Mouse (Mus musculus): Measurements from ENCODE around the gene Ralgds. TPM values are rescaled to one million over a fixed set of nuclear protein-coding genes. Genes with fewer than 3 reads are reported as not detected.

The Ralgds gene
- polyA plus RNA-seq, 1 experiment = 24.2 TPM

- Histone ChIP-seq H3K79me2 (ENCODE audit: control insufficient read depth, insufficient read depth) (no peaks in the 10 kb centered on the region), H3K4me2 (ENCODE audit: low read depth) (no peak overlapping the region), H3ac (ENCODE audit: control insufficient read depth, insufficient read length) (no peak overlapping the region), H3K36me3 (ENCODE audit: control insufficient read depth, insufficient read depth) (no peaks in the 10 kb centered on the region), H3K4me3 (no peak overlapping the region), H3K27me3 (ENCODE audit: control insufficient read depth, insufficient read depth, insufficient read length) (no peaks in the 10 kb centered on the region)
- TF ChIP-seq SRF (IDR thresholded peaks at IDR 0.05; ENCODE audit: control insufficient read depth, insufficient read length, low read depth) (no peak), REST (IDR thresholded peaks at IDR 0.05; ENCODE audit: insufficient read depth, insufficient read length) (no peak), MYOD1 (IDR thresholded peaks at IDR 0.05; ENCODE audit: control insufficient read depth in 1 of 3, insufficient read length in 2 of 3, low read depth in 2 of 3) (no peak), TCF3 (IDR thresholded peaks at IDR 0.05; ENCODE audit: insufficient read length, low read depth) (no peak), MAX (IDR thresholded peaks at IDR 0.05; ENCODE audit: low read depth) (no peak), CEBPB (IDR thresholded peaks at IDR 0.05; ENCODE audit: insufficient read depth, poor library complexity, severe bottlenecking) (no peak), POLR2A (IDR thresholded peaks at IDR 0.05; ENCODE audit: insufficient read length, low read depth) (no peak), TCF12 (IDR thresholded peaks at IDR 0.05; ENCODE audit: insufficient read depth, poor library complexity, severe bottlenecking) (no peak), USF1 (IDR thresholded peaks at IDR 0.05; ENCODE audit: low read depth) (no peak), E2F4 (IDR thresholded peaks at IDR 0.05; ENCODE audit: insufficient read depth) (no peak), MYOG (IDR thresholded peaks at IDR 0.05; ENCODE audit: control insufficient read depth in 1 of 3, insufficient read depth in 1 of 3, insufficient read length in 2 of 3, low read depth in 2 of 3) (no peak), POLR2AphosphoS2 (IDR thresholded peaks at IDR 0.05; ENCODE audit: insufficient read length, low read depth) (no peak)
These were observed 15.4 kb downstream of the Ralgds start for GRCm38 (mm10) chr2:28528354-28528730.

- H3K36me3 ChIP-seq (ENCODE audit: control insufficient read depth, insufficient read depth) = no peaks in the 10 kb centered on the region
- H3K27me3 ChIP-seq (ENCODE audit: control insufficient read depth, insufficient read depth, insufficient read length) = no peaks in the 10 kb centered on the region
- no peak overlapping the region for H3ac ChIP-seq (ENCODE audit: control insufficient read depth, insufficient read length)
- TF ChIP-seq CEBPB (IDR thresholded peaks at IDR 0.05; ENCODE audit: insufficient read depth, poor library complexity, severe bottlenecking) (no peak), E2F4 (IDR thresholded peaks at IDR 0.05; ENCODE audit: insufficient read depth) (no peak)
- no peak overlapping the region for H3K4me3 ChIP-seq
- H3K79me2 ChIP-seq (ENCODE audit: control insufficient read depth, insufficient read depth) = no peaks in the 10 kb centered on the region
- H3K4me2 ChIP-seq (ENCODE audit: low read depth) = no peak overlapping the region
These were observed 16.9 kb downstream of the Ralgds start for GRCm38 (mm10) chr2:28529856-28530255.

GRCm38 (mm10) chr2:28530311-28530710, 17.4 kb downstream of the Ralgds start:
- no peak overlapping the region for H3K4me2 ChIP-seq (ENCODE audit: low read depth)
- H3K79me2 ChIP-seq (ENCODE audit: control insufficient read depth, insufficient read depth) = no peaks in the 10 kb centered on the region
- H3K4me3 ChIP-seq = no peak overlapping the region
- H3K27me3 ChIP-seq (ENCODE audit: control insufficient read depth, insufficient read depth, insufficient read length) = no peaks in the 10 kb centered on the region
- H3ac ChIP-seq (ENCODE audit: control insufficient read depth, insufficient read length) = no peak overlapping the region
- TF ChIP-seq SRF (IDR thresholded peaks at IDR 0.05; ENCODE audit: control insufficient read depth, insufficient read length, low read depth) (no peak), MAX (IDR thresholded peaks at IDR 0.05; ENCODE audit: low read depth) (no peak)
- no peaks in the 10 kb centered on the region for H3K36me3 ChIP-seq (ENCODE audit: control insufficient read depth, insufficient read depth)

- peak overlapping the region; percentile 31 for H3K4me3 ChIP-seq
- H3K27me3 ChIP-seq (ENCODE audit: control insufficient read depth, insufficient read depth, insufficient read length) = no peaks in the 10 kb centered on the region
- no peaks in the 10 kb centered on the region for H3K79me2 ChIP-seq (ENCODE audit: control insufficient read depth, insufficient read depth)
- H3K4me2 ChIP-seq (ENCODE audit: low read depth) = peak overlapping the region; percentile 98
- no peaks in the 10 kb centered on the region for H3K36me3 ChIP-seq (ENCODE audit: control insufficient read depth, insufficient read depth)
- no peak for TF ChIP-seq TCF12 (IDR thresholded peaks at IDR 0.05; ENCODE audit: insufficient read depth, poor library complexity, severe bottlenecking)
- no peak for TF ChIP-seq SRF (IDR thresholded peaks at IDR 0.05; ENCODE audit: control insufficient read depth, insufficient read length, low read depth)
- TF ChIP-seq MYOD1 (IDR thresholded peaks at IDR 0.05; ENCODE audit: control insufficient read depth in 1 of 3, insufficient read length in 2 of 3, low read depth in 2 of 3) = peak in 2 of 3 experiments; percentile 53 to 76
- TF ChIP-seq POLR2A (IDR thresholded peaks at IDR 0.05; ENCODE audit: insufficient read length, low read depth) = peak; percentile 93
- no peak for TF ChIP-seq E2F4 (IDR thresholded peaks at IDR 0.05; ENCODE audit: insufficient read depth)
- TF ChIP-seq REST (IDR thresholded peaks at IDR 0.05; ENCODE audit: insufficient read depth, insufficient read length) = no peak
- TF ChIP-seq MYOG (IDR thresholded peaks at IDR 0.05; ENCODE audit: control insufficient read depth in 1 of 3, insufficient read depth in 1 of 3, insufficient read length in 2 of 3, low read depth in 2 of 3) = peak in 2 of 3 experiments; percentile 53 to 64
- no peak for TF ChIP-seq USF1 (IDR thresholded peaks at IDR 0.05; ENCODE audit: low read depth)
- TF ChIP-seq TCF3 (IDR thresholded peaks at IDR 0.05; ENCODE audit: insufficient read length, low read depth) = no peak
- TF ChIP-seq CEBPB (IDR thresholded peaks at IDR 0.05; ENCODE audit: insufficient read depth, poor library complexity, severe bottlenecking) = no peak
- peak; percentile 86 for TF ChIP-seq POLR2AphosphoS2 (IDR thresholded peaks at IDR 0.05; ENCODE audit: insufficient read length, low read depth)
- TF ChIP-seq MAX (IDR thresholded peaks at IDR 0.05; ENCODE audit: low read depth) = no peak
- H3ac ChIP-seq (ENCODE audit: control insufficient read depth, insufficient read length) = peak overlapping the region; percentile 9
These were observed 20.2 kb downstream of the Ralgds start for GRCm38 (mm10) chr2:28532938-28533771.

GRCm38 (mm10) chr2:28533901-28534435, 21.0 kb downstream of the Ralgds start:
- TF ChIP-seq TCF3 (IDR thresholded peaks at IDR 0.05; ENCODE audit: insufficient read length, low read depth) (no peak), SRF (IDR thresholded peaks at IDR 0.05; ENCODE audit: control insufficient read depth, insufficient read length, low read depth) (no peak), CEBPB (IDR thresholded peaks at IDR 0.05; ENCODE audit: insufficient read depth, poor library complexity, severe bottlenecking) (no peak), MAX (IDR thresholded peaks at IDR 0.05; ENCODE audit: low read depth) (no peak), POLR2A (IDR thresholded peaks at IDR 0.05; ENCODE audit: insufficient read length, low read depth) (no peak), POLR2AphosphoS2 (IDR thresholded peaks at IDR 0.05; ENCODE audit: insufficient read length, low read depth) (no peak), MYOG (IDR thresholded peaks at IDR 0.05; ENCODE audit: control insufficient read depth in 1 of 3, insufficient read depth in 1 of 3, insufficient read length in 2 of 3, low read depth in 2 of 3) (no peak), TCF12 (IDR thresholded peaks at IDR 0.05; ENCODE audit: insufficient read depth, poor library complexity, severe bottlenecking) (no peak), REST (IDR thresholded peaks at IDR 0.05; ENCODE audit: insufficient read depth, insufficient read length) (no peak), MYOD1 (IDR thresholded peaks at IDR 0.05; ENCODE audit: control insufficient read depth in 1 of 3, insufficient read length in 2 of 3, low read depth in 2 of 3) (no peak), USF1 (IDR thresholded peaks at IDR 0.05; ENCODE audit: low read depth) (no peak), E2F4 (IDR thresholded peaks at IDR 0.05; ENCODE audit: insufficient read depth) (no peak)

More at GRCm38 (mm10) chr2:28533901-28534435, 21.0 kb downstream of the Ralgds start:
- Histone ChIP-seq H3ac (ENCODE audit: control insufficient read depth, insufficient read length) (peak overlapping the region; percentile 9), H3K79me2 (ENCODE audit: control insufficient read depth, insufficient read depth) (no peaks in the 10 kb centered on the region), H3K27me3 (ENCODE audit: control insufficient read depth, insufficient read depth, insufficient read length) (no peaks in the 10 kb centered on the region), H3K4me3 (peak overlapping the region; percentile 31), H3K4me2 (ENCODE audit: low read depth) (peak overlapping the region; percentile 98), H3K36me3 (ENCODE audit: control insufficient read depth, insufficient read depth) (no peaks in the 10 kb centered on the region)

Measured in myocyte (in vitro differentiated cells).